Mouse (Mus musculus) CH12.LX (cell line): ENCODE data around the gene Mdh1. TPM values are rescaled to one million over a fixed set of nuclear protein-coding genes. Genes with fewer than 3 reads are reported as not detected.

Experiments
- DNase-seq: peaks from one replicate; pipeline ENCODE4 v3.0.0-alpha.2; 2013; ENCODE audit errors: extremely low read depth
- H3K27ac ChIP-seq: 2 replicates; pipeline ENCODE4 v1.5.1; 2012; ENCODE audit warnings: low read depth, mild to moderate bottlenecking, control low read depth, moderate library complexity; ENCODE audit not compliant: insufficient read depth
- H3K27me3 ChIP-seq: replicated peaks from 2 replicates; pipeline ENCODE3; 2012; ENCODE audit warnings: inconsistent platforms
- H3K36me3 ChIP-seq, 2 experiments: replicated peaks in 1 of 2; 2 replicates each; pipeline versions ENCODE3 to v1.6.1; 2012; ENCODE audit warnings: inconsistent platforms in 1 of 2, low read length in 1 of 2, mild to moderate bottlenecking in 1 of 2, mixed read lengths in 1 of 2, moderate library complexity in 1 of 2; ENCODE audit not compliant: control insufficient read depth in 1 of 2, insufficient read depth in 1 of 2
- H3K4me1 ChIP-seq, 2 experiments: 2 replicates each; pipeline ENCODE4 v1.6.1; 2012; ENCODE audit warnings: inconsistent platforms in 1 of 2, moderate library complexity in 1 of 2; ENCODE audit not compliant: insufficient read depth in 2 of 2, control insufficient read depth in 1 of 2
- H3K4me2 ChIP-seq: 2 replicates; pipeline ENCODE4 v1.6.1; 2012; ENCODE audit warnings: low read depth, mild to moderate bottlenecking, control low read depth; ENCODE audit not compliant: poor library complexity, insufficient read depth, severe bottlenecking
- H3K4me3 ChIP-seq, 3 experiments: fragments of 150-350 bp in 1 of 3; sonication (generic) in 1 of 3; replicated peaks in 1 of 3; 2 replicates each; pipeline versions ENCODE3 to v1.5.1; 2011 to 2012; ENCODE audit warnings: low read depth in 2 of 3, low read length in 2 of 3, mild to moderate bottlenecking in 2 of 3, moderate library complexity in 2 of 3, control low read depth in 1 of 3, improper control_type of control experiment in 1 of 3, inconsistent platforms in 1 of 3, mixed read lengths in 1 of 3; ENCODE audit not compliant: poor library complexity in 1 of 3
- H3K79me2 ChIP-seq: replicated peaks from 2 replicates; pipeline ENCODE4 v1.6.1; 2012; ENCODE audit warnings: mild to moderate bottlenecking, moderate library complexity; ENCODE audit not compliant: control insufficient read depth, poor library complexity, insufficient read depth, severe bottlenecking; ENCODE audit errors: extremely low read depth
- H3K9ac ChIP-seq: 2 replicates; pipeline ENCODE4 v1.6.1; 2012; ENCODE audit warnings: low read depth, mild to moderate bottlenecking, control low read depth, moderate library complexity; ENCODE audit not compliant: insufficient read depth
- H3K9me3 ChIP-seq: replicated peaks from 2 replicates; pipeline ENCODE3; 2012; ENCODE audit warnings: low read length, inconsistent platforms, mixed read lengths
- BHLHE40 ChIP-seq: IDR thresholded peaks from 2 replicates; pipeline ENCODE4 v1.6.1; 2011; ENCODE audit warnings: mild to moderate bottlenecking, low read depth, low read length, improper control_type of control experiment
- CHD1 ChIP-seq: IDR thresholded peaks from 2 replicates; pipeline ENCODE4 v1.6.1; 2012; ENCODE audit warnings: low read depth, low read length, improper control_type of control experiment, inconsistent platforms
- CHD2 ChIP-seq: IDR thresholded peaks from 2 replicates; pipeline ENCODE4 v1.6.1; 2011; ENCODE audit warnings: low read length, improper control_type of control experiment
- CTCF ChIP-seq, 2 experiments: IDR thresholded peaks in 1 of 2; conservative IDR thresholded peaks in 1 of 2; 2 replicates each; pipeline ENCODE4 v1.5.1; 2011 to 2012; ENCODE audit warnings: low read depth in 2 of 2, low read length in 2 of 2, improper control_type of control experiment in 1 of 2, inconsistent platforms in 1 of 2, mild to moderate bottlenecking in 1 of 2, moderate library complexity in 1 of 2
- E2F4 ChIP-seq: IDR thresholded peaks from 2 replicates; pipeline ENCODE4 v1.6.1; 2011; ENCODE audit warnings: low read depth, low read length, improper control_type of control experiment; ENCODE audit not compliant: insufficient replicate concordance
- ELF1 ChIP-seq: IDR thresholded peaks from 2 replicates; pipeline ENCODE4 v1.6.1; 2014; ENCODE audit warnings: low read depth, mild to moderate bottlenecking, inconsistent platforms, low read length, improper control_type of control experiment
- EP300 ChIP-seq: IDR thresholded peaks from 2 replicates; pipeline ENCODE4 v1.6.1; 2011; ENCODE audit warnings: low read length, improper control_type of control experiment
- ETS1 ChIP-seq: conservative IDR thresholded peaks from 2 replicates; pipeline ENCODE4 v1.6.1; 2012; ENCODE audit warnings: low read depth, mild to moderate bottlenecking, inconsistent platforms, low read length, improper control_type of control experiment, moderate library complexity
- GABPA ChIP-seq: IDR thresholded peaks from 2 replicates; pipeline ENCODE4 v1.6.1; 2012; ENCODE audit warnings: low read depth, low read length, improper control_type of control experiment, inconsistent platforms; ENCODE audit not compliant: insufficient replicate concordance
- HCFC1 ChIP-seq: IDR thresholded peaks from 2 replicates; pipeline ENCODE4 v1.6.1; 2012; ENCODE audit warnings: low read depth, mild to moderate bottlenecking, inconsistent platforms, low read length, improper control_type of control experiment
- IRF4 ChIP-seq: IDR thresholded peaks from 2 replicates; pipeline ENCODE4 v1.6.1; 2014; ENCODE audit warnings: low read depth, mild to moderate bottlenecking, inconsistent platforms, low read length, improper control_type of control experiment
- JUN ChIP-seq: IDR thresholded peaks from 2 replicates; pipeline ENCODE4 v1.6.1; 2011; ENCODE audit warnings: low read depth, mild to moderate bottlenecking, low read length, improper control_type of control experiment, moderate library complexity; ENCODE audit not compliant: insufficient read depth
- JUND ChIP-seq: conservative IDR thresholded peaks from 2 replicates; pipeline ENCODE4 v1.6.1; 2011; ENCODE audit warnings: low read depth, low read length, improper control_type of control experiment
- KAT2A ChIP-seq: IDR thresholded peaks from 2 replicates; pipeline ENCODE4 v1.6.1; 2012; ENCODE audit warnings: low read length, improper control_type of control experiment, inconsistent platforms; ENCODE audit not compliant: insufficient replicate concordance
- MAFK ChIP-seq: IDR thresholded peaks from 2 replicates; pipeline ENCODE4 v1.6.1; 2011; ENCODE audit warnings: low read length, improper control_type of control experiment; ENCODE audit not compliant: insufficient replicate concordance
- MAX ChIP-seq: IDR thresholded peaks from 2 replicates; pipeline ENCODE4 v1.6.1; 2011; ENCODE audit warnings: low read length, improper control_type of control experiment
- MAZ ChIP-seq: IDR thresholded peaks from 2 replicates; pipeline ENCODE4 v1.6.1; 2012; ENCODE audit warnings: low read depth, mild to moderate bottlenecking, inconsistent platforms, low read length, improper control_type of control experiment, moderate library complexity
- MEF2A ChIP-seq: IDR thresholded peaks from 2 replicates; pipeline ENCODE4 v1.6.1; 2014; ENCODE audit warnings: low read depth, mild to moderate bottlenecking, inconsistent platforms, low read length, improper control_type of control experiment, borderline replicate concordance
- MXI1 ChIP-seq: IDR thresholded peaks from 2 replicates; pipeline ENCODE4 v1.6.1; 2011; ENCODE audit warnings: mild to moderate bottlenecking, low read depth, low read length, improper control_type of control experiment
- MYC ChIP-seq: IDR thresholded peaks from 2 replicates; pipeline ENCODE4 v1.6.1; 2011; ENCODE audit warnings: low read depth, mild to moderate bottlenecking, improper control_type of control experiment, low read length
- NELFE ChIP-seq: IDR thresholded peaks from 2 replicates; pipeline ENCODE4 v1.6.1; 2011; ENCODE audit warnings: low read depth, low read length, improper control_type of control experiment
- NRF1 ChIP-seq: IDR thresholded peaks from 2 replicates; pipeline ENCODE4 v1.6.1; 2014; ENCODE audit warnings: low read depth, mild to moderate bottlenecking, inconsistent platforms, low read length, improper control_type of control experiment, moderate library complexity
- PAX5 ChIP-seq: IDR thresholded peaks from 2 replicates; pipeline ENCODE4 v1.6.1; 2012; ENCODE audit warnings: low read length, inconsistent platforms, mixed read lengths
- POLR2A ChIP-seq: IDR thresholded peaks from 2 replicates; pipeline ENCODE4 v1.6.1; 2011; ENCODE audit warnings: low read depth, mild to moderate bottlenecking, improper control_type of control experiment, low read length
- POLR2AphosphoS2 ChIP-seq: IDR thresholded peaks from 2 replicates; pipeline ENCODE4 v1.6.1; 2011; ENCODE audit warnings: low read depth, low read length, improper control_type of control experiment
- RAD21 ChIP-seq: IDR thresholded peaks from 2 replicates; pipeline ENCODE4 v1.6.1; 2011; ENCODE audit warnings: low read depth, mild to moderate bottlenecking, low read length, improper control_type of control experiment, moderate library complexity
- RCOR1 ChIP-seq: conservative IDR thresholded peaks from 2 replicates; pipeline ENCODE4 v1.6.1; 2012; ENCODE audit warnings: low read depth, mild to moderate bottlenecking, inconsistent platforms, low read length, improper control_type of control experiment
- SIN3A ChIP-seq: IDR thresholded peaks from 2 replicates; pipeline ENCODE4 v1.6.1; 2012; ENCODE audit warnings: low read length, improper control_type of control experiment, inconsistent platforms
- SMC3 ChIP-seq: IDR thresholded peaks from 2 replicates; pipeline ENCODE4 v1.6.1; 2011; ENCODE audit warnings: low read depth, low read length, improper control_type of control experiment
- TBP ChIP-seq: conservative IDR thresholded peaks from 2 replicates; pipeline ENCODE4 v1.6.1; 2011; ENCODE audit warnings: low read depth, low read length, improper control_type of control experiment
- TCF12 ChIP-seq: IDR thresholded peaks from 2 replicates; pipeline ENCODE4 v1.6.1; 2014; ENCODE audit warnings: low read depth, mild to moderate bottlenecking, inconsistent platforms, low read length, improper control_type of control experiment
- UBTF ChIP-seq: IDR thresholded peaks from 2 replicates; pipeline ENCODE4 v1.6.1; 2012; ENCODE audit warnings: low read depth, mild to moderate bottlenecking, inconsistent platforms, low read length, improper control_type of control experiment, moderate library complexity
- USF1 ChIP-seq: IDR thresholded peaks from 2 replicates; pipeline ENCODE4 v1.6.1; 2014; ENCODE audit warnings: low read depth, mild to moderate bottlenecking, inconsistent platforms, low read length, improper control_type of control experiment
- USF2 ChIP-seq: conservative IDR thresholded peaks from 2 replicates; pipeline ENCODE4 v1.6.1; 2011; ENCODE audit warnings: low read depth, low read length, improper control_type of control experiment
- ZC3H11A ChIP-seq: IDR thresholded peaks from 2 replicates; pipeline ENCODE4 v1.6.1; 2012; ENCODE audit warnings: low read depth, mild to moderate bottlenecking, inconsistent platforms, low read length, improper control_type of control experiment
- ZKSCAN1 ChIP-seq: IDR thresholded peaks from 2 replicates; pipeline ENCODE4 v1.6.1; 2012; ENCODE audit warnings: low read depth, inconsistent platforms, low read length, improper control_type of control experiment, borderline replicate concordance
- ZMIZ1 ChIP-seq: IDR thresholded peaks from 2 replicates; pipeline ENCODE4 v1.6.1; 2012; ENCODE audit warnings: low read depth, mild to moderate bottlenecking, inconsistent platforms, low read length, improper control_type of control experiment
- ZNF384 ChIP-seq: IDR thresholded peaks from 2 replicates; pipeline ENCODE4 v1.6.1; 2012; ENCODE audit warnings: low read depth, low read length, improper control_type of control experiment, inconsistent platforms
- dilution Hi-C: fragments of 300-500 bp; cut with MboI; formaldehyde crosslinking; loops from 2 replicates; pipeline ENCODE4 v1.14.3; 2020; ENCODE audit warnings: low sequenced_read_pairs; ENCODE audit not compliant: extremely low pct_unique_long_range_greater_than_20kb, extremely low pct_ligation_motif_present
- in situ Hi-C: fragments of 300-500 bp; cut with MboI; formaldehyde crosslinking; loops from 3 replicates; pipeline ENCODE4 v1.14.3; 2019; ENCODE audit warnings: low sequenced_read_pairs, low pct_ligation_motif_present, low pct_unique_long_range_greater_than_20kb, mixed read lengths
- polyA plus RNA-seq: library from polyadenylated mRNA; unstranded; fragments of >175 nt; gene quantifications from 2 replicates; pipeline ENCODE4 v1.2.1, GENCODE M21; 2012; ENCODE audit warnings: low read depth; ENCODE audit not compliant: insufficient read length
- total RNA-seq, 2 experiments: library from RNA; depleted of rRNA; stranded (reverse); fragments of 300-350 nt in 1 of 2; fragments of >200 nt in 1 of 2; gene quantifications; 2 replicates each; pipeline ENCODE4 v1.2.3; 2012 to 2014

The Mdh1 gene
- total and polyA plus RNA-seq, 3 experiments = 233 to 440 (median 385) TPM

DNA sequence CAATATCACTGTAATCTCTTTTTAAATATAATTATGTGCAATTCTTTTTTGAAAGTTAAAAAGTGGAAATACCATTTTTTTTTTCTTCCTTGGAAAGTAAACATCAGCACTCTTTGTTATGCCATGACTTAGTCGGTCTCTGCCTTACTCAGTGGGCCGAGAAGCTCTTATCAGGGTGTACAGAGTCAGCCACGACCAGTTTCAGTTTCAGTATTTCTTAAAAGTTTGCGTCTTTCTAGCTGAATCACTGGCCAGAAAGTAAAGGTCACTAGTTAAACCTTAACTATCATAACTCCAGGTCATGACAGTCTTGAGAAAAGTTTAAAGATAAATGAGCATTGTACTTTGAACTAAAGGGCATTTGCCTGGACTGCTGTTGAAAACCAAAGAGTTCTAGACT is 22.4 kb downstream of the Mdh1 start:
- Histone ChIP-seq H3K4me2 (peak overlapping the region; percentile 90), H3K27ac (peak overlapping the region; percentile 59; the same call in 1 of the 2 replicates), H3K9ac (peak overlapping the region; percentile 73), H3K27me3 (no peaks in the 10 kb centered on the region), H3K4me3 (peak overlapping the region; percentile 9 to 20 (median 12)), H3K79me2 (no peaks in the 10 kb centered on the region), H3K4me1 (peaks cover 11 to 30% of the 10 kb centered on the region in 2 experiments), H3K9me3 (no peaks in the 10 kb centered on the region), H3K36me3 (no peaks in the 10 kb centered on the region)
- in situ Hi-C loops = no loop called here
- dilution Hi-C loops = no loop called here
- peak; percentile 82 for DNase-seq
- TF ChIP-seq E2F4 = peak; percentile 76; the same call in 1 of the 2 replicates
- TF ChIP-seq MAX = no peak
- TF ChIP-seq MAZ = 0 out of 2 replicates have a peak, but pooled peaks have one; percentile 36
- TF ChIP-seq CTCF (conservative IDR thresholded peaks at IDR 0.05 in 1 of 2, IDR thresholded peaks at IDR 0.05 in 1 of 2; ENCODE audit: low read depth in 2 of 2, low read length in 2 of 2) = no peak
- TF ChIP-seq NRF1 = no peak
- TF ChIP-seq MEF2A = peak; percentile 72
- TF ChIP-seq ZC3H11A = no peak
- TF ChIP-seq GABPA = no peak
- no peak for TF ChIP-seq KAT2A
- TF ChIP-seq HCFC1 = no peak; the same call in 1 of the 2 replicates
- peak; percentile 67; the same call in 1 of the 2 replicates for TF ChIP-seq MAFK
- no peak for TF ChIP-seq MXI1
- TF ChIP-seq USF2 = no peak
- TF ChIP-seq POLR2A = peak; percentile 22; the same call in 1 of the 2 replicates
- peak; percentile 79; the same call in 1 of the 2 replicates for TF ChIP-seq RCOR1
- peak; percentile 77; the same call in 1 of the 2 replicates for TF ChIP-seq SIN3A
- peak; percentile 85 for TF ChIP-seq EP300
- TF ChIP-seq JUND = peak; percentile 46; the same call in 1 of the 2 replicates
- TF ChIP-seq IRF4 = peak; percentile 95
- TF ChIP-seq ZNF384 = peak; percentile 92
- no peak for TF ChIP-seq JUN
- TF ChIP-seq NELFE = peak; percentile 58; the same call in 1 of the 2 replicates
- peak; percentile 77 for TF ChIP-seq TBP
- TF ChIP-seq CHD1 = no peak; the same call in none of the 2 replicates
- peak; percentile 59 for TF ChIP-seq TCF12
- TF ChIP-seq UBTF = no peak
- TF ChIP-seq RAD21 = no peak
- TF ChIP-seq POLR2AphosphoS2 = no peak
- 0 out of 2 replicates have a peak, but pooled peaks have one; percentile 38 for TF ChIP-seq CHD2
- no peak for TF ChIP-seq PAX5
- no peak for TF ChIP-seq USF1
- peak; percentile 81 for TF ChIP-seq ETS1
- TF ChIP-seq BHLHE40 = peak; percentile 68
- TF ChIP-seq ZMIZ1 = peak; percentile 49; the same call in 1 of the 2 replicates
- peak; percentile 60 for TF ChIP-seq MYC
- no peak for TF ChIP-seq ZKSCAN1
- TF ChIP-seq SMC3 = no peak
- no peak for TF ChIP-seq ELF1
